Mouse (Mus musculus) ES-E14 (cell line): ENCODE results near the gene Srrd.

ENCODE experiments used
- CHD2 ChIP-seq: IDR thresholded peaks from 2 replicates; pipeline ENCODE4 v1.6.1; 2014; ENCODE audit warnings: mild to moderate bottlenecking, low read depth, low read length, inconsistent platforms
- MAFK ChIP-seq: IDR thresholded peaks from 2 replicates; pipeline ENCODE4 v1.6.1; 2014; ENCODE audit warnings: mild to moderate bottlenecking, low read depth, low read length, inconsistent platforms; ENCODE audit not compliant: insufficient read depth
- ZC3H11A ChIP-seq: IDR thresholded peaks from 2 replicates; pipeline ENCODE4 v1.6.1; 2012; ENCODE audit warnings: low read depth, mild to moderate bottlenecking, inconsistent platforms, low read length, borderline replicate concordance
- ZNF384 ChIP-seq: IDR thresholded peaks from 2 replicates; pipeline ENCODE4 v1.6.1; 2012; ENCODE audit warnings: low read depth, low read length, inconsistent platforms

DNA sequence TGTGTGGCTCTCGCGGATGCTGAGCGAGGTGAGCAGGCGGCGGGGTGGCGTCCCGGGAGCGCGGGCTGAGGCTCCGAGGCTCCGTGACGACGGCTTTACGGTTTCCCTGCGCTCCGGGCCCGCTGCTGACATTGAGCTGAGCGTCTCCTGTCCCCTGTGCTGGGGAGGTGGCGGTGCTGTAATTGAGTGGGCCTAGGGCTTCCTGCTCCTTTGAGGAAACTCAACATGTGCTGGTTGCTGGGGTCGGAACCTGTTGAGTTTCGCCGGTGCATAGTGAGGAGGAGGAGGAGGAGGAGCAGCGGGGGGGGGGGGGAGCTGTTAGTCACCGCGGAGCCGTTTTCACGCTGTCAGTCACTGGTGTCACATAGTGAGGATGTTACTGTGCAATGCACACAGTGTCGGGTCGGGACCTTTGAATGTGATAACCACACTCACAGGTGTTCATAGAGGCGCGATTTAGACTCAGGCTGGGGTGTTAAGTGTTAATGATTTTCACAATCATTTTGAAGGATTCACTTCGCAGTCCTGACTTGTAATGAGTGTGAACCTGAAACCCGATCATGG is 16.3 kb downstream of the Srrd start:
- TF ChIP-seq MAFK (no peak), ZC3H11A (no peak), ZNF384 (no peak), CHD2 (no peak)
